Mouse (Mus musculus) forebrain, embryonic 10.5 days (tissue): ENCODE measurements at regions not wholly inside any gene's neighbourhood (a gene's known extent, or its start where the extent isn't known, plus 50 kb on each side); places are given as distances from the start of the nearest gene placed in this dataset.

Experiments
- DNase-seq: peaks from one replicate; pipeline ENCODE4 v3.0.0-alpha.2; 2017; ENCODE audit warnings: low spot score; ENCODE audit errors: extremely low spot score
- H3K27ac ChIP-seq: fragments of 300-500 bp; sonication (generic); 2 replicates; pipeline ENCODE4 v1.5.1; 2016; ENCODE audit warnings: mild to moderate bottlenecking
- H3K27me3 ChIP-seq: fragments of 300-500 bp; sonication (generic); 2 replicates; pipeline ENCODE4 v1.6.1; 2016; ENCODE audit warnings: mild to moderate bottlenecking; ENCODE audit not compliant: poor library complexity, severe bottlenecking
- H3K36me3 ChIP-seq: fragments of 300-500 bp; sonication (generic); replicated peaks from 2 replicates; pipeline ENCODE4 v1.6.1; 2016; ENCODE audit warnings: mild to moderate bottlenecking, moderate library complexity
- H3K4me1 ChIP-seq: fragments of 300-500 bp; sonication (generic); 2 replicates; pipeline ENCODE4 v1.6.1; 2016
- H3K4me3 ChIP-seq: fragments of 300-500 bp; sonication (generic); 2 replicates; pipeline ENCODE4 v1.5.1; 2016; ENCODE audit warnings: mild to moderate bottlenecking, moderate library complexity
- H3K9me3 ChIP-seq: fragments of 300-500 bp; sonication (generic); 2 replicates; pipeline ENCODE4 v1.6.1; 2016; ENCODE audit warnings: mild to moderate bottlenecking, moderate library complexity
- WGBS: fragments of 180-500 bp; shearing (Covaris S2); methylation state at CpG from one replicate; pipeline ENCODE4 v1.1.7; 2016; 5-methylcytosine and 5-hydroxymethylcytosine counted together

GRCm38 (mm10) chr15:7522902-7523786 lies 124.9 kb upstream of the Egflam start:
- Histone ChIP-seq H3K9me3 (no peaks in the 10 kb centered on the region), H3K27me3 (no peaks in the 10 kb centered on the region), H3K4me3 (no peak overlapping the region), H3K36me3 (no peaks in the 10 kb centered on the region), H3K27ac (no peak overlapping the region), H3K4me1 (no peaks in the 10 kb centered on the region)
- no peak for DNase-seq
- WGBS: 92% methylated on average over 14 of the region's 14 CpGs

DNA sequence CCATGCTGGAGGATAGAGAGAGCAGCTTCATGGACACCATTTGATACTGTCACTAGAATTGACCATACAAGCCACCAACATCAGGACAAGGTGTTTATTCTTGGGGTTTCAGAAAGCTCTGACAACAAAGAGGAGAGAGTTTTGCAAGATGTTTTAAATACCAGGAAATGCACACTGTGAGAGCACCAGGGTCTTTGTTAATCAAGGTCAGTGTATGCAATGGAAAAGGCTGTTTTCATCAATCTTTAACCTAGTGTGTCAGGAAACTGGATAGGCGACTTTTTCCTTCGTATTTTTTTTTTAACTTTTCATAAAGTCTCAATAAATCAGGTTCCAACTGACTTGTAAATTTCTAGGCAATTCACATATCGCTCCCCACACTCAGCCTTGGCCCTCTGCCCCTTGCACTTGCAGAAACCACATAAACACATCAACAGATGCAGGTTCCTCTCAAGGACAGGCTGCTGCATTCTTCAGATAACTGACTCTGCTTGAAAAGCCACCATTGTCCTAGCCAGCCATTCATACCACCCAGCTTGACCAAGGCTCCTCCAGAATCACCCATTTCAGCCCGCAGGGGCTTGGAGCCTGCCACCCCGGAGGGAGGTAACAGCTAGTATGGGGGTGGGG lies 132.9 kb upstream of the Egflam start:
- Histone ChIP-seq H3K4me3 (no peak overlapping the region), H3K9me3 (no peaks in the 10 kb centered on the region), H3K36me3 (no peaks in the 10 kb centered on the region), H3K27ac (no peak overlapping the region), H3K27me3 (no peaks in the 10 kb centered on the region), H3K4me1 (peaks cover 12% of the 10 kb centered on the region)
- 22% methylated on average over 5 of the region's 5 CpGs for WGBS
- DNase-seq: no peak

DNA sequence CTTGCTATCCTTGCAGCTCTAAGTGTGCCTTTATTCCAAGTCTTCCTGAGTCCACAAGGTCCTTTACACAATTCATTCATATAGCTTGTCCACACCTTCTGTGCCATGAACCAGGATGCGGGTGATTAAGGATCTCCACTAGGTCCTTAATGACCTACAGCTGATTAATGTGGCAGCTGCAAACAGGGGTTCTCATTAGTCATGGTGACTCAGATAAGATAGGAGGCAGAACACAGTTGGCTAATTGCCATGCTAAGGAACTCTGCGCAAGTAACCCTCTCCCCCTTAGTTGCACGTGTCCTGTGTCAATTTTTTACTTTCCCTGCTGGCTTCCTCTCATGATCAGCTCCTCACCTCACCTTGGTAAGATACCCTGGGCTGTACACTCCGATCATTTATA lies 139.7 kb upstream of the Egflam start:
- H3K27me3 ChIP-seq: no peaks in the 10 kb centered on the region
- WGBS: 85% methylated on average over 4 of the region's 4 CpGs
- no peak for DNase-seq
- H3K4me1 ChIP-seq: no peaks in the 10 kb centered on the region
- H3K4me3 ChIP-seq: no peak overlapping the region
- no peaks in the 10 kb centered on the region for H3K9me3 ChIP-seq
- no peaks in the 10 kb centered on the region for H3K36me3 ChIP-seq
- H3K27ac ChIP-seq: no peak overlapping the region

DNA sequence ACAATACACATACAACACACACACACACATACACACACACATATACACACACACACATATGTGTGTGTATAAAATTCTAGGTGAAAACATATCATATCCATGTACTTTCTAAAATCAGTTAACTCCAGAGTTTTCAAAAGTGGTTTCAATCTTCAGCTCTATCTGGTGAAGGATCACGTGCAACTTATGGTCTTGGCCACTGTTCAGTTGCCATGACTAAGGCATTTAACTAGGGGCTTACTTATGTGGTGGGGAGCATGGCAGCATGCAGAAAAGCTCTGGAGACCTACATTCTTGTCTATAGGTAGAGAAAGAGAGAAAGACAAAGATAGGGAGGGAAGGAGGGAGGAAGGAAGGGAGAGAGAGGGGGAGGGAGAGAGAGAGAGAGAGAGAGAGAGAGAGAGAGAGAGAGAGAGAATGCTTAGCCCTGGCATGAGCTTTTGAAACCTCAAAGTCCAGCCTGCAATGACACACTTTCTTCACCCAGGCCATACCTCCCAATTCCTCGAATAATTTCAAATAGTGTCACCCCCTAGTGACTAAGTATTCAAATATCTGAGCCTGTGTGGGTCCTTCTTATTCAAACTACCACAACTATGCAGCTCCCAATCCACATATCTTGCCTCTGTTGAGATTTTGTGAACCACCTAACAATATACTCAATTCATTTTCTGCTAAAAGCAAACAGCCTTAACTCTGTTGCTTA lies 155.1 kb upstream of the Egflam start:
- no peak for DNase-seq
- WGBS: 83% methylated on average over 2 of the region's 2 CpGs
- no peaks in the 10 kb centered on the region for H3K9me3 ChIP-seq
- H3K36me3 ChIP-seq: no peaks in the 10 kb centered on the region
- no peaks in the 10 kb centered on the region for H3K4me1 ChIP-seq
- H3K27ac ChIP-seq: no peak overlapping the region
- no peak overlapping the region for H3K4me3 ChIP-seq
- H3K27me3 ChIP-seq: no peaks in the 10 kb centered on the region

- no peak overlapping the region for H3K27ac ChIP-seq
- DNase-seq: no peak
- 92% methylated on average over 3 of the region's 3 CpGs for WGBS
- H3K36me3 ChIP-seq: no peaks in the 10 kb centered on the region
- H3K4me3 ChIP-seq: no peak overlapping the region
- no peaks in the 10 kb centered on the region for H3K4me1 ChIP-seq
- H3K27me3 ChIP-seq: no peaks in the 10 kb centered on the region
- no peaks in the 10 kb centered on the region for H3K9me3 ChIP-seq
Observed at GRCm38 (mm10) chr15:7554433-7554832, 156.2 kb upstream of the Egflam start.

DNA sequence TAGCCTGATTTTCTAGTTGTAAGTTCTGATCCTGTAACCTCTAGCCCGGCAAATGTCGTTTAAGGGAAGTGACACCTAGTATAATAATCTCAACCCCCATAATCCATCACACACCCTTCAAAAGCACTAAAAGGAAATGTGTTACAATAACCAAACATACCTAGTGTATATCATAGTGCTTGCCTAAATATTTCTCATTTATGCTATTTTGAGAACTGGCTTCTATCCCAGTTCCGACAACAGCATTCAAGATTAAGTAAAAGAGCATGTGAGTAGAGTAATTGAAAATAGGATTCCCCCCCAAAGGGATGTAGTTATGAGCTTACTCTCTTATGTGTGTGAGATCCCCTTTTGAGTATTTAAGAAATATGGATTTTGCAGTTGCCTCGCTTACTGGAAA lies 165.1 kb upstream of the Egflam start:
- H3K9me3 ChIP-seq: no peaks in the 10 kb centered on the region
- no peak for DNase-seq
- no peak overlapping the region for H3K27ac ChIP-seq
- 96% methylated on average over 4 of the region's 4 CpGs for WGBS
- H3K4me3 ChIP-seq: no peak overlapping the region
- H3K36me3 ChIP-seq: no peaks in the 10 kb centered on the region
- no peaks in the 10 kb centered on the region for H3K4me1 ChIP-seq
- no peaks in the 10 kb centered on the region for H3K27me3 ChIP-seq

GRCm38 (mm10) chr15:7563726-7564125 lies 165.5 kb upstream of the Egflam start:
- Histone ChIP-seq H3K36me3 (no peaks in the 10 kb centered on the region), H3K27me3 (no peaks in the 10 kb centered on the region), H3K4me3 (no peak overlapping the region), H3K4me1 (no peaks in the 10 kb centered on the region), H3K27ac (no peak overlapping the region), H3K9me3 (no peaks in the 10 kb centered on the region)
- 94% methylated on average over 9 of the region's 9 CpGs for WGBS
- no peak for DNase-seq

DNA sequence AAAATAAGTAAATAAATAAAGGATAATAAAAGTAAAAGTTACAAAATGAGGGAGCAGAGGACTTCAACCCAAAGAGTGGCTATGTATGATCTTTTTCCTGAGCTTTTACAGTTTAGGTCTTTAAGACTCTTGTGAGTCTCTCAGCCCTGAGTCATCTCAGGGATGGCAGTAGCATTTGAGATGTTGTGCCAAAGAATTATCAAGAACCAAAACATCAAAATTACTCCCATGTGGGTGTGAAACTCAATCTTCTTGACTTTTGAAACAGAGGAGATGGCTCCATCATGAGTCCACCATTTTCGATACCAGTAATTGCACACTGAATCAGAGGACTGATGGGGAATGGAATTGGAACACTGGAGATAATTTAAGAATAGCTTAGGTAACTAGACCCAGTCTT lies 174.0 kb upstream of the Egflam start:
- no peak overlapping the region for H3K27ac ChIP-seq
- H3K4me1 ChIP-seq: no peaks in the 10 kb centered on the region
- H3K27me3 ChIP-seq: no peaks in the 10 kb centered on the region
- 88% methylated on average over 1 of the region's 1 CpGs for WGBS
- DNase-seq: no peak
- H3K4me3 ChIP-seq: no peak overlapping the region
- no peaks in the 10 kb centered on the region for H3K9me3 ChIP-seq
- no peaks in the 10 kb centered on the region for H3K36me3 ChIP-seq

GRCm38 (mm10) chr15:7574264-7574663 lies 176.1 kb upstream of the Egflam start:
- Histone ChIP-seq H3K4me3 (no peak overlapping the region), H3K9me3 (no peaks in the 10 kb centered on the region), H3K4me1 (no peaks in the 10 kb centered on the region), H3K27me3 (no peaks in the 10 kb centered on the region), H3K27ac (no peak overlapping the region), H3K36me3 (no peaks in the 10 kb centered on the region)
- no peak for DNase-seq
- WGBS: 88% methylated on average over 3 of the region's 3 CpGs

- Histone ChIP-seq H3K9me3 (no peaks in the 10 kb centered on the region), H3K4me3 (no peak overlapping the region), H3K27me3 (no peaks in the 10 kb centered on the region), H3K27ac (no peak overlapping the region), H3K36me3 (no peaks in the 10 kb centered on the region), H3K4me1 (no peaks in the 10 kb centered on the region)
- 90% methylated on average over 2 of the region's 2 CpGs for WGBS
- DNase-seq: no peak
Observed at GRCm38 (mm10) chr15:7574811-7575210, 176.6 kb upstream of the Egflam start.

DNA sequence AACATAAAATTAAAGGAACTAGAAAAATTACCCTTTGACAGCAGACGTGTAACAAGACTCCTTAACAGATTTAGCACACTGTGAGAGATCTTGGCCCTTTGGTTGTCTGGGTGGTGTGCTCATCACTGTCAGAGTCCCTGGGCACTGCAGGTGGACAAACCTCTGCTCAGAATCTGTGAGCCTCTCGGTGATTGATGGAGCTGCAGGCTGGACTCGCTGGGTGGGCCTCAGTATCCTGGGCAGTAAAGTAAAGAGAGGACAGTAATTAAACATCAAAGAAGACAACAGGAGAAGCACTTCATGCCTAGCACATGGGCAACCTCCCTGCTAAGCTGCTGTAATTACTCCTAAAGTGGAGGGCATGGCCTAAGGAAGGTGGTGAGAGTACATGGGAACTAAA lies 180.2 kb upstream of the Egflam start:
- Histone ChIP-seq H3K4me1 (no peaks in the 10 kb centered on the region), H3K27me3 (no peaks in the 10 kb centered on the region), H3K36me3 (no peaks in the 10 kb centered on the region), H3K9me3 (no peaks in the 10 kb centered on the region), H3K27ac (no peak overlapping the region), H3K4me3 (no peak overlapping the region)
- 54% methylated on average over 3 of the region's 3 CpGs for WGBS
- DNase-seq: no peak

DNA sequence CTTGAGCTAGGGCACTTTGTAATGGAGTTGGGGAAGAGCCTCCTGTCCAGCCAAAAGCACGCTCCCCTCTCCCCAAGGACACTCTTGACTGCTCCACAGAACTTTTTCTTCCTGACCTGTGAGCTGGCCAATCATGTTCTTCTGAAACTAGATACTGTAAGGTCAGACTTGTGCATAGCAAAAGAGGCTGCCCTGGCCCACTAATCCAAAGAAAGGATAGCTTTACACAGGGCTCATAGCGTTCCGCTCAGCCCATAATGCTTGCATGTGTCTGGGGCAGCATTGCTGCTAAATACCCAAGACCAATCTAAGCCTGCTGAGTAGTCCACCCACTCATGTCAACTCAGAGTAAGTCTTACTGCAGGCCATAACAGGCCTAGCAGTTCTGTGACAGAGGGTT lies 189.0 kb upstream of the Egflam start:
- Histone ChIP-seq H3K27ac (no peak overlapping the region), H3K4me3 (no peak overlapping the region), H3K9me3 (no peaks in the 10 kb centered on the region), H3K4me1 (no peaks in the 10 kb centered on the region), H3K36me3 (no peaks in the 10 kb centered on the region), H3K27me3 (no peaks in the 10 kb centered on the region)
- no peak for DNase-seq
- 88% methylated on average over 3 of the region's 3 CpGs for WGBS

DNA sequence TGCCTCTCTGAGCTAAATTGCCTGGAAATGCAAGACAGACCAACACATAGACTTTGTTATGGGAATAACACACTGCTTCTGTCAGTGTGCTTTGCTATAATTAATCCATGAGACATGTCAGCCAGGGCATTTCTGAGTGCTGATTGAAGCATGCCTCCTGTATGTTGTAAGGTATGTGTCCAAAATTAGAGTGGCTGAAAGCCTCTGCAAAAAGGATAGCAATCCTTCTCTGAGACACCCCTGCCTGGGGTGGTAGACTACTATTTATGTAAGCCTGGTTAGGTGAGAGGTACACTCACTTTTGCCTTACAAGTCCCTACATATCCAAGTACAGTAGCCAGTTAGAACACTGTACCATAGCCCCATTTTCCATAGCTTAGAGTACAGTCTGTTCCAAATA lies 193.3 kb upstream of the Egflam start:
- Histone ChIP-seq H3K9me3 (no peaks in the 10 kb centered on the region), H3K4me3 (no peak overlapping the region), H3K4me1 (no peaks in the 10 kb centered on the region), H3K27me3 (no peaks in the 10 kb centered on the region), H3K36me3 (no peaks in the 10 kb centered on the region), H3K27ac (no peak overlapping the region)
- no peak for DNase-seq
